Mouse (Mus musculus) myocyte (in vitro differentiated cells): Measurements from ENCODE around the gene Orai2. TPM values are rescaled to one million over a fixed set of nuclear protein-coding genes. Genes with fewer than 3 reads are reported as not detected.
"Not testable (repeated sequence)": the region's sequence is repeated elsewhere in the genome, so short reads cannot be mapped to it uniquely, and the experiment has no call there.

Source experiments
- H3K27me3 ChIP-seq: one replicate; pipeline ENCODE4 v1.6.1; 2011; ENCODE audit not compliant: control insufficient read depth, insufficient read depth, insufficient read length
- H3K36me3 ChIP-seq: one replicate; pipeline ENCODE4 v1.6.1; 2011; ENCODE audit not compliant: control insufficient read depth, insufficient read depth
- H3K4me2 ChIP-seq: one replicate; pipeline ENCODE4 v1.6.1; 2011; ENCODE audit warnings: low read depth, control low read depth
- H3K4me3 ChIP-seq: one replicate; pipeline ENCODE4 v1.5.1; 2011; ENCODE audit warnings: mild to moderate bottlenecking, control low read depth, moderate library complexity
- H3K79me2 ChIP-seq: one replicate; pipeline ENCODE4 v1.6.1; 2011; ENCODE audit not compliant: control insufficient read depth, insufficient read depth
- H3ac ChIP-seq: one replicate; pipeline ENCODE4 v1.6.1; 2011; ENCODE audit not compliant: control insufficient read depth, insufficient read length
- CEBPB ChIP-seq: IDR thresholded peaks from 2 replicates; pipeline ENCODE4 v1.6.1; 2011; ENCODE audit warnings: mild to moderate bottlenecking, moderate library complexity; ENCODE audit not compliant: poor library complexity, insufficient read depth, severe bottlenecking
- E2F4 ChIP-seq: IDR thresholded peaks from one replicate; pipeline ENCODE4 v1.6.1; 2011; ENCODE audit warnings: mild to moderate bottlenecking, control low read depth, moderate library complexity; ENCODE audit not compliant: insufficient read depth
- MAX ChIP-seq: IDR thresholded peaks from one replicate; pipeline ENCODE4 v1.6.1; 2011; ENCODE audit warnings: low read depth, mild to moderate bottlenecking, control low read depth
- MYOD1 ChIP-seq, 3 experiments: IDR thresholded peaks; one replicate each; pipeline ENCODE4 v1.6.1; 2011; ENCODE audit warnings: control low read depth in 2 of 3, low read depth in 2 of 3, mild to moderate bottlenecking in 2 of 3, moderate library complexity in 1 of 3; ENCODE audit not compliant: insufficient read length in 2 of 3, control insufficient read depth in 1 of 3
- MYOG ChIP-seq, 3 experiments: IDR thresholded peaks; one replicate each; pipeline ENCODE4 v1.6.1; 2011; ENCODE audit warnings: control low read depth in 2 of 3, low read depth in 2 of 3, mild to moderate bottlenecking in 2 of 3; ENCODE audit not compliant: insufficient read length in 2 of 3, control insufficient read depth in 1 of 3, insufficient read depth in 1 of 3
- POLR2A ChIP-seq: IDR thresholded peaks from one replicate; pipeline ENCODE4 v1.6.1; 2011; ENCODE audit warnings: low read depth, mild to moderate bottlenecking, control low read depth, moderate library complexity; ENCODE audit not compliant: insufficient read length
- POLR2AphosphoS2 ChIP-seq: IDR thresholded peaks from one replicate; pipeline ENCODE4 v1.6.1; 2011; ENCODE audit warnings: low read depth, control low read depth; ENCODE audit not compliant: insufficient read length
- REST ChIP-seq: IDR thresholded peaks from one replicate; pipeline ENCODE4 v1.6.1; 2011; ENCODE audit warnings: mild to moderate bottlenecking, control low read depth, moderate library complexity; ENCODE audit not compliant: insufficient read depth, insufficient read length
- SRF ChIP-seq: IDR thresholded peaks from one replicate; pipeline ENCODE4 v1.6.1; 2011; ENCODE audit warnings: low read depth; ENCODE audit not compliant: control insufficient read depth, insufficient read length
- TCF12 ChIP-seq: IDR thresholded peaks from one replicate; pipeline ENCODE4 v1.6.1; 2011; ENCODE audit warnings: mild to moderate bottlenecking, control low read depth; ENCODE audit not compliant: poor library complexity, insufficient read depth, severe bottlenecking
- TCF3 ChIP-seq: IDR thresholded peaks from one replicate; pipeline ENCODE4 v1.6.1; 2011; ENCODE audit warnings: low read depth, control low read depth; ENCODE audit not compliant: insufficient read length
- USF1 ChIP-seq: IDR thresholded peaks from one replicate; pipeline ENCODE4 v1.6.1; 2011; ENCODE audit warnings: low read depth, mild to moderate bottlenecking, control low read depth, moderate library complexity
- polyA plus RNA-seq: library from polyadenylated mRNA; unstranded; fragments of >200 nt; fragmentation: generic; extraction: Trizol; gene quantifications from one replicate; pipeline ENCODE4 v1.2.1, GENCODE M21; 2012; ENCODE audit warnings: missing spikeins

Gene Orai2
- polyA plus RNA-seq, 1 experiment, result 18.2 TPM

- H3K36me3 ChIP-seq, result no peaks in the 10 kb centered on the region
- H3K4me3 ChIP-seq, result no peak overlapping the region
- no peak for TF ChIP-seq USF1
- H3K27me3 ChIP-seq, result no peaks in the 10 kb centered on the region
- H3K4me2 ChIP-seq, result no peak overlapping the region
- H3ac ChIP-seq, result no peak overlapping the region
- no peaks in the 10 kb centered on the region for H3K79me2 ChIP-seq
These were observed 44.7 kb upstream of the Orai2 start for GRCm38 (mm10) chr5:136215211-136215610.

- TF ChIP-seq CEBPB (0 out of 2 replicates have a peak, but pooled peaks have one; percentile 33), REST (no peak)
- no peak overlapping the region for H3K4me3 ChIP-seq
- H3K36me3 ChIP-seq, result no peaks in the 10 kb centered on the region
- H3K4me2 ChIP-seq, result no peak overlapping the region
- H3K27me3 ChIP-seq, result no peaks in the 10 kb centered on the region
- no peaks in the 10 kb centered on the region for H3K79me2 ChIP-seq
- no peak overlapping the region for H3ac ChIP-seq
These were observed 43.2 kb upstream of the Orai2 start for GRCm38 (mm10) chr5:136213716-136214115.

GRCm38 (mm10) chr5:136212716-136213115, 42.2 kb upstream of the Orai2 start:
- H3ac ChIP-seq, result no peak overlapping the region
- no peaks in the 10 kb centered on the region for H3K27me3 ChIP-seq
- H3K4me2 ChIP-seq, result no peak overlapping the region
- TF ChIP-seq MYOG (IDR thresholded peaks at IDR 0.05; ENCODE audit: control insufficient read depth in 1 of 3, insufficient read depth in 1 of 3, insufficient read length in 2 of 3, low read depth in 2 of 3), result no peak
- TF ChIP-seq TCF12, result no peak
- no peak overlapping the region for H3K4me3 ChIP-seq
- no peaks in the 10 kb centered on the region for H3K36me3 ChIP-seq
- no peaks in the 10 kb centered on the region for H3K79me2 ChIP-seq

- H3K27me3 ChIP-seq, H3K79me2 ChIP-seq, H3K4me2 ChIP-seq, H3K4me3 ChIP-seq, H3K36me3 ChIP-seq, H3ac ChIP-seq: not testable (repeated sequence)
These were observed 41.0 kb upstream of the Orai2 start for GRCm38 (mm10) chr5:136211341-136212102.

- H3K79me2 ChIP-seq, result no peaks in the 10 kb centered on the region
- H3ac ChIP-seq, result no peak overlapping the region
- no peaks in the 10 kb centered on the region for H3K27me3 ChIP-seq
- no peaks in the 10 kb centered on the region for H3K36me3 ChIP-seq
- TF ChIP-seq MAX (no peak), MYOD1 (IDR thresholded peaks at IDR 0.05; ENCODE audit: control insufficient read depth in 1 of 3, insufficient read length in 2 of 3, low read depth in 2 of 3) (no peak), SRF (no peak), USF1 (no peak), REST (no peak), MYOG (IDR thresholded peaks at IDR 0.05; ENCODE audit: control insufficient read depth in 1 of 3, insufficient read depth in 1 of 3, insufficient read length in 2 of 3, low read depth in 2 of 3) (no peak), TCF3 (no peak), POLR2AphosphoS2 (no peak), TCF12 (no peak)
- no peak overlapping the region for H3K4me3 ChIP-seq
- H3K4me2 ChIP-seq, result no peak overlapping the region
These were observed 40.0 kb upstream of the Orai2 start for GRCm38 (mm10) chr5:136210549-136210948.

GRCm38 (mm10) chr5:136201832-136202231, 31.3 kb upstream of the Orai2 start:
- H3K4me3 ChIP-seq, result no peak overlapping the region
- peaks cover 5% of the 10 kb centered on the region for H3K36me3 ChIP-seq
- no peak overlapping the region for H3K4me2 ChIP-seq
- no peaks in the 10 kb centered on the region for H3K27me3 ChIP-seq
- no peak overlapping the region for H3ac ChIP-seq
- TF ChIP-seq TCF3, result no peak
- no peak for TF ChIP-seq SRF
- TF ChIP-seq MYOD1 (IDR thresholded peaks at IDR 0.05; ENCODE audit: control insufficient read depth in 1 of 3, insufficient read length in 2 of 3, low read depth in 2 of 3), result no peak
- peaks cover 18% of the 10 kb centered on the region for H3K79me2 ChIP-seq

GRCm38 (mm10) chr5:136199526-136199925, 29.0 kb upstream of the Orai2 start:
- Histone ChIP-seq H3K4me2 (peak overlapping the region; percentile 72), H3K27me3 (no peaks in the 10 kb centered on the region), H3K36me3 (peaks cover 17% of the 10 kb centered on the region), H3ac (peak overlapping the region; percentile 47), H3K79me2 (peaks cover 18% of the 10 kb centered on the region), H3K4me3 (peak overlapping the region; percentile 77)
- no peak for TF ChIP-seq TCF12
- TF ChIP-seq MAX, result no peak
- TF ChIP-seq MYOG (IDR thresholded peaks at IDR 0.05; ENCODE audit: control insufficient read depth in 1 of 3, insufficient read depth in 1 of 3, insufficient read length in 2 of 3, low read depth in 2 of 3), result no peak
- no peak for TF ChIP-seq E2F4
- no peak for TF ChIP-seq MYOD1 (IDR thresholded peaks at IDR 0.05; ENCODE audit: control insufficient read depth in 1 of 3, insufficient read length in 2 of 3, low read depth in 2 of 3)
- no peak for TF ChIP-seq POLR2AphosphoS2
- TF ChIP-seq POLR2A, result no peak
- TF ChIP-seq REST, result no peak
- TF ChIP-seq USF1, result no peak
- no peak for TF ChIP-seq TCF3
- no peak for TF ChIP-seq SRF
- no peak for TF ChIP-seq CEBPB
